Mouse (Mus musculus) hindbrain, embryonic 14.5 days (tissue): ENCODE measurements around the gene Polr2e. TPM values are rescaled to one million over a fixed set of nuclear protein-coding genes. Genes with fewer than 3 reads are reported as not detected.

ENCODE experiments used
- polyA plus RNA-seq: library from polyadenylated mRNA; unstranded; fragments of >200 nt; fragmentation: Nextera tagmentation; extraction: Ambion mirVana; gene quantifications from 2 replicates; pipeline ENCODE4 v1.2.1, GENCODE M21; 2014

Polr2e gene
- polyA plus RNA-seq, 1 experiment from 2014 or later = 150 TPM

Other genes with a start within 250 kb of the Polr2e start
- 0.08 and 0.29 TPM in 2 replicates for gene Prss57, start 248.8 kb downstream of the Polr2e start, polyA plus RNA-seq
- 240 and 247 TPM in 2 replicates for gene Palm, start 246.2 kb downstream of the Polr2e start, polyA plus RNA-seq
- 0.08 and 0.74 TPM in 2 replicates for gene Misp, start 218.8 kb downstream of the Polr2e start, polyA plus RNA-seq
- gene Ptbp1, start 185.4 kb downstream of the Polr2e start, polyA plus RNA-seq = 59.5 and 62.6 TPM in 2 replicates
- 10.1 and 12.8 TPM in 2 replicates for gene Prtn3, start 165.3 kb downstream of the Polr2e start, polyA plus RNA-seq
- 288 and 294 TPM in 2 replicates for gene Plppr3, start 165.2 kb downstream of the Polr2e start, polyA plus RNA-seq
- 0.47 TPM in 1 of 2 replicates, not detected in the other for gene Elane, start 153.5 kb downstream of the Polr2e start, polyA plus RNA-seq
- not detected in 2 replicates for gene Cfd, start 148.9 kb downstream of the Polr2e start, polyA plus RNA-seq
- gene Med16, start 130.9 kb downstream of the Polr2e start, polyA plus RNA-seq = 42.0 and 42.5 TPM in 2 replicates
- 1.1 TPM in 1 of 2 replicates, not detected in the other for gene Gm26602, start 128.9 kb downstream of the Polr2e start, polyA plus RNA-seq
- gene Kiss1r, start 122.8 kb downstream of the Polr2e start, polyA plus RNA-seq = 1.7 and 2.6 TPM in 2 replicates
- gene R3hdm4, start 118.6 kb downstream of the Polr2e start, polyA plus RNA-seq = 228 and 232 TPM in 2 replicates
- gene Arid3a, start 112.8 kb downstream of the Polr2e start, polyA plus RNA-seq = 3.4 and 3.8 TPM in 2 replicates
- gene Wdr18, start 79.6 kb downstream of the Polr2e start, polyA plus RNA-seq = 91.8 and 97.8 TPM in 2 replicates
- 0.30 and 0.33 TPM in 2 replicates for gene Grin3b, start 69.1 kb downstream of the Polr2e start, polyA plus RNA-seq
- 22.6 and 22.8 TPM in 2 replicates for gene Tmem259, start 55.5 kb downstream of the Polr2e start, polyA plus RNA-seq
- 28.4 and 37.6 TPM in 2 replicates for gene Cnn2, start 51.2 kb downstream of the Polr2e start, polyA plus RNA-seq
- gene Abca7, start 43.3 kb downstream of the Polr2e start, polyA plus RNA-seq = 4.1 and 4.5 TPM in 2 replicates
- 1.1 and 1.7 TPM in 2 replicates for gene Arhgap45, start 23.1 kb downstream of the Polr2e start, polyA plus RNA-seq
- gene Gpx4, start 7.4 kb upstream of the Polr2e start, polyA plus RNA-seq = 556 and 557 TPM in 2 replicates
- 12.3 and 12.6 TPM in 2 replicates for gene Sbno2, start 65.8 kb upstream of the Polr2e start, polyA plus RNA-seq
- gene Stk11, start 76.0 kb upstream of the Polr2e start, polyA plus RNA-seq = 20.2 and 24.6 TPM in 2 replicates
- 469 and 505 TPM in 2 replicates for gene Atp5d, start 98.8 kb upstream of the Polr2e start, polyA plus RNA-seq
- gene Cbarp, start 101.0 kb upstream of the Polr2e start, polyA plus RNA-seq = 93.4 and 96.4 TPM in 2 replicates
- 44.1 and 54.4 TPM in 2 replicates for gene Midn, start 108.5 kb upstream of the Polr2e start, polyA plus RNA-seq
- gene Cirbp, start 126.2 kb upstream of the Polr2e start, polyA plus RNA-seq = 203 and 252 TPM in 2 replicates
- gene 1600002K03Rik, start 133.1 kb upstream of the Polr2e start, polyA plus RNA-seq = 7.0 and 7.7 TPM in 2 replicates
- 25.9 and 26.2 TPM in 2 replicates for gene Efna2, start 139.7 kb upstream of the Polr2e start, polyA plus RNA-seq
- gene Mum1, start 186.6 kb upstream of the Polr2e start, polyA plus RNA-seq = 29.0 and 32.9 TPM in 2 replicates
- gene Ndufs7, start 209.3 kb upstream of the Polr2e start, polyA plus RNA-seq = 303 and 341 TPM in 2 replicates
- 17.3 and 24.3 TPM in 2 replicates for gene Gamt, start 221.2 kb upstream of the Polr2e start, polyA plus RNA-seq
- 35.2 and 36.3 TPM in 2 replicates for gene Dazap1, start 221.7 kb upstream of the Polr2e start, polyA plus RNA-seq